Mouse (Mus musculus) thymus, postnatal 25 days (tissue): ENCODE data around the gene Gabarap.

Source experiments
- DNase-seq: peaks from one replicate; pipeline ENCODE4 v3.0.0; 2022

Gene Gabarap

DNA sequence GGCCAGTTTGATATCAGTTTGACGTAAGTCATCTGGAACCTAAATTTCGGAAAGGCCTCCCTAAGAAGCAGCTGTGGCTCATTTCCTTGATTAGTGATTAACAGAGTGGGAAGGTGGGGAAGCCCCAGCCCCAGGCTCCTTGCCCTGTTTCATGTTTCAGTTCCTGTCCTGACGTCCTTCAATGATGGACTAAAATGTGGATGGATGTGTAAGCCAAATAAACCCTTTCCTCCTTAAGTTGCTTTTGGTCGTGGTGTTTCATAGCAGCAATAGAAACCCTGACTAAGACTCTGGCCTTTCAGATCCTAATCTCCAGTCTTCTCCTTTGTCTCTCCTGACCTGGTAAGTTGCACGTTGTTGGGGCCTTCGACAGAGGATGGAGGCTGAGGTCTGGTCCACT, 20.7 kb upstream of the Gabarap start:
- DNase-seq = no peak

DNA sequence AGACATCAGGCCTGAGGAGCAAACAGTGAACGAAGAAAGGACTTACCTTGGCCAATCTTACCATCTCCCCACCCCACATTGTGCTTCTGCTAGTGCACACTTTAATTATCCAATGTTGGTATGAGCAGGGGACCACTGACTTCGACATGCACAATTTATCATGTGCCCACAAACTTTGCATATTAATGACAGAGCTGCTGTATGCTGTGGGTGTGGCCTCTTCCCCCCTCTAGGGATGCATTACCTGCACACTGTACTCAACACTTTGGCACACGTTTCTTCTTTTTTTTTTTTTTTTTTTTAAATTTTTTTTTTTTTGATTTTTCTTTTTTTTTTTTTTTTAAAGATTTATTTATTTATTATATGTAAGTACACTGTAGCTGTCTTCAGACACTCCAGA, 20.2 kb upstream of the Gabarap start:
- DNase-seq = no peak

DNA sequence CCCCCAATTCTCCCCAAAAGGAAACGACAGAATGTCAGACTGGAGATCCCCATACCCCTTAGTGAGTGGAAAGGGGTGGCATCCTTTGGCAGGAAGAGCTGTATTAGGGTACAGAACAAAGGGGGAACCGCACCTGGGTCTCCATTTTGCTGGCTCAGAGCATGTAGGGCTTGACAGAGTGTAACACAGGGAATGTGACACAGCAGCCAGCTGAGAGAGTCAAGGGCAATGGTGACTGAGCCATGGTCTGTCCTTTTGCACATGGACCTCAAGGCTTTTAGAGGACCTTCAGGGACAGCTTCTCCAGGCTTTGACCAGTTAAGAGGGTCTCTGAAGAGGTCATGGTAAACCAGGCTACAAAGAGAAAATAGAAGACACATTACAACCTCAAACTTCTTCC, 16.0 kb upstream of the Gabarap start:
- DNase-seq = no peak

DNA sequence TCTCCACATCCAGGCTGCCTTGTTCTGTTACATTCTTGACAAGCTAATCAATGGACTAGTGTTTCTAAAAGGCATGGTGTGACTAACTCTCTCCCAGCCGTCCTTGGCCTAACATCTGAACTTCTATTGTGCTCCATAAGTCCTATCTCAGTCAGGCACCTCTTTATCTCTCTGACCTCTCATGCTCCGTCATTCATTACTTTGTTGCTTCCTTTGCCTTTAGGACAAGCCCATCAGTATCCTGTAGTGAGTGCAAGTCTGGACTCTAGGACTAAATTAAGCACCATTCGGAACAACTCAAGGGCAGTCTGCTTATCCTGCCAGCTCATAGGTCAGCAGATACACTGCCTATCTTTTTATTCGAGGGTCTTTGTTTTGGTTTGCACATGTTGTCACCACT, 14.7 kb upstream of the Gabarap start:
- no peak for DNase-seq

DNA sequence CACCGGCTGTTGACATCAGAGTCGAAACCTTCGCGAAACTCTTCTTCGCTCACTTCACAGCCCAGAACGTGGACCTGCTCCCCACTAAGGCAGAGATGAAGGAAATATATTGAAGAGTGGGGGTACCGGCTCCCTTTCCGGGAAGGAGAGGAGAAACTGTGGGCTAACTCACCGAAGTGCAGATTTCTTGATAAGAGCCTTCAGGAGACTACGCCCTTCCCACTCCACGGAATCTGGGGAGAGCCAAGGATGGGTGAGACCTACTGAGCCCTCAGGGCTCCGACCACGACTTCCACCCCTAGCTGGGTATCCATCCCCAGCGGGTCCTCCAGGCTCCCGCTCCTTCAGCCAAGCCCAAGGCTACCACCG, 11.1 kb upstream of the Gabarap start:
- DNase-seq = no peak

DNA sequence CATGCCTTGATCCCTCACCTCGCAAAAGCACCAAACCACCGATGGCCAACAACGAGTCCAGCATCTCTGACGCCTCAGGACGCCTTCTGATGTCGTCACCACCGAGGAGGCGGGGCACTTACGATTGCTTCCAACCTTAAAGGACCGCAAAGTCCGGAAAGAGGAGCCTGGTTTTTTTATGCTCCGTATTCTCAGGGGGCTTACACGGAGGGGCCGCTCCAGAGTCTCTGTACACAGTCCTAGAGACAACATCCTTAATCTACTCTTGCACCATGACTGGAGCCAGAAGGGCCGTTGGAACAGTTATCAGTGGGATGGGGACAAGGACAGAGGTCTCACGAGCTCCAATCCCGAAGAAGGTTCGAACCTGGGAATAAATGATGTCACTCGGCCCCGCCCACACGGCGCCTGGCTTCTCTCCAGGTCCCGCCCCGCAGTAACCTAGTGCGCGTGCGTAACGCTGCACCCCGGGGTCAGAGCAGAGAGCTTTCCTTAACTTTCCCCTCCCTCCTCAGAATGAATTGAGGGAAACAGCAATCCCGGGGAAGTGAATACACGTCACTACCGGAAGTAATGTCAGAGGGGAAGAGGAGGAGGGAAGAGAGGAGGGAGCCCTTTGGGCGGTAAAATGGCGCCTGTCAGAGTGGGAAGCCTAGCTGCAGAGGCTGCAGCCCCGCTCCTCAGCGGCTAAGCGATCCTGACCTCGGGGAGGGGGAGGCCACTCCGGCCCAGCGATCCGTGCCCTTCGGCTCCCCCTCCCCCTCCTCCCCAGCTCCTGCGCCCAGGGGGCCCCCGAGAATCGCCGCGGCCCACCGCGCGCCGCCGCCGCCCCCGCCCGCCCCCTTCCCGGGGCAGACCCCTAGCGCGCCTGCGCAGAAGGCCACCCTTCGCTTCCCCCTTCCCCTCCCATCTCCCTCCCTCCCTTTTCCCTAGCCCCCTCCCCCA, 10.5 kb upstream of the Gabarap start:
- peak; percentile 92 for DNase-seq

DNA sequence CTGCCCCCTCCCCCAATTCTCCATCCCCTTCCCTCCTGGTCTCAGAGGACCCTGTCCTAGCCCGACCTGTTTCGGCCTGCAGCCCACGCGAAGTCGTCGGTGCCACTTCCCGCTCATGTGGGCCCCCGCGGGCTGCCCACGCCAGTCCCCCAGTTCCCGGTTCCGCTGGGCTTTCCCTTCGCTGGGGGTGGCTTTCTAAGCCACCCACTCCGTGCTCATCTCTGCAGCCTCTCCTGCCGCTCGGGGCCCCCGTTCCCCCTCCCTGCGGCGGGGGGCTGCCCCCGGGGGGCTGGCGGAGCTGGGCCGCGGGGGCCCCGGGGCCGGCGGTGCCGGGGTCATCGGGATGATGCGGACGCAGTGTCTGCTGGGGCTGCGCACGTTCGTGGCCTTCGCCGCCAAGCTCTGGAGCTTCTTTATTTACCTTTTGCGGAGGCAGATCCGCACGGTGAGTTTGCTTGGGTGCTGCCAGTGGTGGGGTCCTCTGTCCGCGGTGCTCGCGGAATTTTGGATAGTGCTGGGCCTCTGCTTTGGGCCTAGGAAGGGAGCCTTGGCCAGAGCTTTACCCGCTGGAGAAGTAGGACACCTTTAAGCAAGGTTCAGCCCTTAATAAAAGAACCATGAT, 9.7 kb upstream of the Gabarap start, which contains the start of gene Ctdnep1:
TSS of gene Ctdnep1 (plus strand) at position 16 of the 622 bp plus-strand sequence.
- no peak for DNase-seq

DNA sequence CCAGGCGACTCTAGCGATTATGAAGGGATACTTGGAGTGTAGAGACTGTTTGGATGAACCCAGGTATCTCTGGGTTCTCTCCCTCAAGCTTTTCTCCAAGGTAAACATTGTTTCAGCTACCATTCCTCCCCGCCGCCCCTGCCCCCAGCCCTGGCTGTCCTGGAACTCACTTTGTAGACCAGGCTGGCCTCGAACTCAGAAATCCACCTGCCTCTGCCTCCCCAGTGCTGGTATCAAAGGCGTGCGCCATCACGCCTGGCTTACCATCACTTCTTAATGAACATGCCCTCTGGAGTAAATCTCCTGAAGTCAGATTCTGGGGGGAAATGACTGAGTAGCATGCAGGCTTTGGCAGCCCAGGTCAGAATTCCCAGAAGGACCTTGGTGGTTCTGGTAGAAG, 8.7 kb upstream of the Gabarap start, which contains the start of gene Elp5:
TSS of gene Elp5 (minus strand) at position 293 of the 400 bp plus-strand sequence.
- DNase-seq = no peak

DNA sequence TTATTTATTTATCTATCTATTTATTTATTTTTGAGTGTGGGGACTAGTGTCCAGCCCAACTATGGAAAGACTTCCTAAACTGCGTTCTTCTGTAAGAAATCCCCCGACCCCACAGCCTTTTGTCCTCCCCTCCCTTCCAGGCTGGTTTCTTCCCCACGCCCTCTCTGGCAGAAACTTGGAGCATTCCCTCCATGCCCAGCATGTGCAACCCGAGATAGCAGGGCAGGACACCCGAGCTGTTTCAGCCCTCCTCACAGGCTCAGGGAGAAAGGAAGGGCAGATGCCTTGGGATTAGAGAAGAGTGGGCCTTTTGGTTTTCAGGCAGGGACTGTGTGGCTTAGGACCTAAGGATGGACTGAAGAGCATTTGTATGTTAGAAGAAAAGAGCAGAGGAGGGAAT, 8.1 kb upstream of the Gabarap start:
- no peak for DNase-seq

DNA sequence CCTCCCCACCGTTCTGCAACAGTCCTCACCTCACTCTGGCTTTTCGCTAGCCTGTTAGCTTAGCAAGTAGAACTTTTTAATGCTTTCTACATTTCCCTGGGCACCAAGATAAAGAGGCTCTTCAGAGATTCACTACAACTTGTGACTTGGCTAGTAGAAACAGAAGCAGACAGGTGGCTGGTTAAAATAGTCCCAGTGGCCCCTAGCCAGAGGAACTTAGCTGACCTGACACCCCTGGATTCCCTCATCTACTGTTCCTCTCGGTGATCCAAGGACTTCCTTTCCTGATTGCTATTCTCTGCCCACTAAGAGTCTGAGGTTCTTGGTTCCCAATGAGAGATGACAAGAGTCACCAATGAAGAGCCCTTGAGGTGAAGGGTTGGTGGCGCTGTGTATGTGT, 7.6 kb upstream of the Gabarap start:
- DNase-seq = no peak

DNA sequence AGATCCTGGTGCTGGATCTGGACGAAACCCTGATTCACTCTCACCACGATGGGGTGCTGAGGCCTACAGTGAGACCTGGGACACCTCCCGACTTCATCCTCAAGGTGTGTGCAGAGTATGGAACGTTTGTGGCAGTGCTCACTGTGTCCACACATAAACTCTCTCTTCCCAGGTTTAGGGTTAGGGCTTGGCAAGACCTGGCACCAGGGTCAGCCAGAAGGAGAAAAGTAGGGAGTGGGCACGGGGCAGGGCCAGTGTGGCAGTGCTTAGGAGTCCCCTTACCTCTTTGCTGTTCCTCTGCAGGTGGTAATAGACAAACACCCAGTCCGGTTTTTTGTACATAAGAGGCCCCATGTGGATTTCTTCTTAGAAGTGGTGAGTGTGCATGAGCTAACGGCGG, 6.5 kb upstream of the Gabarap start:
- DNase-seq = no peak

DNA sequence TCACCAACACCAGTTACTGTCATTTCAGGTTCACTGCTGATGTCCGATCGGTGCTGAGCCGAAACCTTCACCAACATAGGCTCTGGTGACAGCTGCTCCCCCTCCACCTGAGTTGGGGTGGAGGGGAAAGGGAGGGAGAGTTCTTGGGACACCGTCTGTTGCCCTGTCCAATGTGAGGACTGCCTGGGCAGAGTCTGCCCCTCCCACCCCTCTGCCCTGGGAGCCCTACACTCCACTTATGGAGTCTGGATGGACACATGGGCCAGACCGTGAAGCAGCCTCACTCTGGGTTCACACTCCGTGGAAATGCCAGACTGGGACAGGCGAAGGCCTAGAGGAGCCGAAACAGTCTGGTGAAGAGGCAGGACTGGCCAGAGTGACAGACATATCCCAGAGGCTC, 994 bp upstream of the Gabarap start:
- no peak for DNase-seq

DNA sequence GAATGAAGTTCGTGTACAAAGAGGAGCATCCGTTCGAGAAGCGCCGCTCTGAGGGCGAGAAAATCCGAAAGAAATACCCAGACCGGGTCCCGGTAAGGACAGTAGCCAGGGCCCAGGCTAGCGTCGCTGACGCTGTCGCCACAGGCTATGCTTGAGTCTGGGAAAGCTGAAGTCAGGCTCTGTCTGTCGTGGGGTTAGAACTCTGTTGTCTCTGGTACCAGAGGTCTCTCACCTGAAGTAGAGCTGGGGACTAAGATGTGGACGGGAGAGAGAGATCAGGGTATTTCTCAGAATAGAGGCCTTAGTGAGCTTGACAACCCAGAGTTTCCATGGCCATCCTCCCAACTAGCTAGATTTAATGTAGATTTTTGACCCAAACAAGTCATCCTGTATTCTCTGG, 768 bp downstream of the Gabarap start:
- DNase-seq = no peak

DNA sequence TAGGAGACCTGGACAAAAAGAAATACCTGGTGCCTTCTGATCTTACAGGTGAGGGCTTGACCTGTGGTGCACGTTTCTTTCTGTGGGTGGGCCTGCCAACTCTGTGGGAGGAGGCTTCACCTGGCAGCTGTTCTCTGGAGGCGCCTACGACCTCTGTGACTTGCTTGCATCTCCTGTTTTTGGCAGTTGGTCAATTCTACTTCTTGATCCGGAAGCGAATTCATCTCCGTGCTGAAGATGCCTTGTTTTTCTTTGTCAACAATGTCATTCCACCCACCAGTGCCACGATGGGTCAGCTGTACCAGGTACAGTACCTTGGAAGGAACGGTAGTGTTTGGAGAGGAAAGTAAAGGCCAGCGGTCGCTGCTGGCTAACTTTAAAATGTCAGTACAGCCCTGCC, 1.5 kb downstream of the Gabarap start:
- DNase-seq = no peak

DNA sequence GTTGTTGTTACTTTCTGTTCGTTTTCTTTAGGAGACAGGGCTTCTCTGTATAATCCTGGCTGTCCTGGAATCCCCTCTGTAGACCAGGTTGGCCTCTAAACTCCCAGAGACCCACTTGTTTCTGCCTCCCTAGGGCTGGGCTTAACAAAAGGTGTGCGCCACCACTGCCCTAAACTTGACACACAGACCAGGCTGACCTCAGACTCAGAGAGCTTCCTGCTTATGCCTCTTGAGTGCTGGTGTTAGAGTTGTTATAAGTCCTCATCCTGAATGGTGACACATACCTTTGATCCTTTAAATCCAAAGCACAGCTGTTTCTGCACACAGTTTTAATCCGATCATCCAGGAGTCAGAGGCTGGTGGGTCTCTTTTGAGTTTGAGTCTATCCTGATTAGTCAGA, 2.0 kb downstream of the Gabarap start:
- DNase-seq = no peak

DNA sequence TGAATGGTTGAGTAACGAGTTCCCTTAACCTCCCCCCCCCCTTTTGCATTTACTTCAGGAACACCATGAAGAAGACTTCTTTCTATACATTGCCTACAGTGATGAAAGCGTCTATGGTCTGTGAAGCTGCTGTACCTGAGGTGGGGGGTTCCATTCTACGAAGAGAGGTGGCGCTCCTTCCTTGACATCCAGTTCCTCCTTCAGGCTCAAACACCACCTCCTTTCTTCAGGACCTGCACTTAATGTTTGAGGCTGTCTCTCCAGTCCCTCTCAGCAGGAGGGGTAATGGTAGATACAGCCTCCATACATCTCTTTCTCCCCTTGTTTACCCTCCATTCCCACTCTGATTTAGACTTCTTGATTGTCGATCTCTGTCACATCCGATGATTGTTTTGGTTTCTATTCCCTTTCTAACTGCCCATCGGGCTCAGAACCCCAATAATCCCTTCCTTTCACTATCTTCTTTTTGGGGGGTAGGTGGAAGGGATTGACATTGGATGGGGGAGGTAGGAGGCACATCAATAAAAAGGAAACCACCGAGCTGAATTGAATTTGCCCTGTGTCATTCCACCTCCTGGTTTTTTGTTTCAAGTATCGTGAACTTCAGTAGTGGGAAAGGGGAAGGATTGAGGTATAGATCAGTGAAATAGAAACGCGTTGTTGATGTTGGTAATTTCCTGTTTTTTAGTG, 3.6 kb downstream of the Gabarap start:
- no peak for DNase-seq

DNA sequence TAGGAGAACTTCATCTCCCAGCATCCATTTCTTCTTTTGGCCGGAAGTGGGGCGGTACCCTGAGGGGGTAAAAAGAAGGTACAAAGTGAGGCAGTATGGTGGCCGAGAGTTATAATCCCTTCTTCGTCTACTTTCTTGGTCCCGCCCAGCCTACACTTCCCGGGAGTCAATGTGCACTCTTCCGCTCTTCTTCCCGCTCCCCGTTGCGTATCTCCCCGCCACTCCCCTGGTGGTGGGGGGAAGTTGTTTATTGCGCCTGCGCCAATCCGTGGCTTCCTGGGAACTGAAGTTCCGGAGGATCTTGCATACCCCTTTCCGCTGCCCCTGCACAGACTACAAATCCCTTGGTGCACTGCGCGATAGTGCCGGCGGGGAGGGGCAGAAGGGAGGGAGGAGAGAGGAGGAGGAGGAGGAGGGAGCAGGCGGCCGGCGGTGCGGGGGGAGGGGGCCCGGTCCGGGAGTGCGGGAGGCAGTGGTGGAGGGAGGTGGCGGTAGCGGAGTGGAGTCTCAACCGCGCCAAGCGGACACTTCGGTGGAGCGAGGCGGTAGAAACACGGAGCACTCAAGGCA, 4.5 kb downstream of the Gabarap start, which contains the start of gene Phf23:
TSS of gene Phf23 (plus strand) at position 387 of the 570 bp plus-strand sequence.
- DNase-seq = peak; percentile 97

DNA sequence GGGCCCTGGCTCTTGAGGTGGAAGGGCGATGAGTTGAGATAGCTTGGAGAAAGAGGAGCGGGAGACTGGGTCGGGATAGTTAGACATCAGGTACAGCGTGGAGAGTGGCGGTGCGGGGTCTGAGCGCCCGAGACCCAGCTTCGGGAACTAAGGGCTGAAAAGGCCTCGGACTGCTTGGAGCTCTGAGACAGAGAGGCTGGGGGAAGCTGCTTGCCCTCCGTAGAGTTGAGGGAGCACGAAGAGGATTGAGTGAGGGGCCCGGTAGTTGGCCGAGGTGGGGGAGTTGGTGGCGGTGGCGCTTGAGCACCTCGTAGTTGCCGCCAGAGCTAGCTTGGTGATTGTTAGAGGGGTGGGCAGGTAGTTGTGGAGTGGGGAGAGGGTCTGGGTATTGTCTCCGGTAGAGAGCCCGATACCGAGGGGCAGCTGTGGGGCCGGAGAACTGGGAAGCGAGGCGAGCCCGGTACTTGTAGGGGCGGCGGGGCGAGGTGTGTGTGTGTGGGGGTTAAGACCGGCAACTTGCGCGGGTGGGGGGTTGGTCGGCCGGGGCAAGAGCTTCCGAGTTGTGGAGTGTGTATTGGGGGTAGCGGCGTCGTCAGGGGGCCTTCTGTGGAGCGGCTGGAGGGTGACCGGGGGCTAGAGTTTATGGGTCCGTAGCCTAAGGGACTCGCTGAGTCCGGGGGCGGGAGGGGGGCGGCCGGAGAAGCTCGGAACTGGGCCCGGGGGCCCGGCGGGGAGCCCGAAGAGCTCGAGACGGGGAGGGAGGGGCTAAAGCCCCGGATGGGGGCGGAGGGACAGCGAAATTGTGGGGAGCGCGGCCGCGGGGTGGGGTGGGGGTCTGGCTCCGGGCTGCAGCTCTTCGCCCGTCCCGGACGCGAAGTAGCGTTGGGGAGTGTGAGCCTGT, 5.5 kb downstream of the Gabarap start:
- peak; percentile 76 for DNase-seq

DNA sequence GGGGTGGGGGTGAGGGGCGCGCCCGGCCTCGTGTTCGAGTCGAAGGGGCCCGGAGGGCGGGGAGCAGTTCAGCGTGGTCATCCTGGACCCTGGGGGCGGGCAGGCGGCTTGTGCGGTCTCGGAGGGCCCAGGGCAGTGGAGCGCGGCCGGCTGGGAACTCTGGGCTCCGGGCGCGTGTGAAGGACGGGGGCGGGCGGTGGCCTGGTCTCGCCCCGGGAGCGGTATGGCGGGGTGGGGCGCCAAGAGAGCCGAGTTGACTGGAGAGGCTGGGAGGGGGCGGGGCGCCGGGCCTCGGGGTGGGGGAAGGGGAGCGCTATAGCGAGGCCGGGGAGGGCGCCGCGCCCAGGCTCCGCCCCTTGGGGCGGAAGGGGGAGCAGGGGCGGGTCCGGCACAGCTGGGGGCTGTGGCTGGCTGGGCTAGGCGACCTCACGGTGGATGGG, 6.1 kb downstream of the Gabarap start:
- peak; percentile 91 for DNase-seq

DNA sequence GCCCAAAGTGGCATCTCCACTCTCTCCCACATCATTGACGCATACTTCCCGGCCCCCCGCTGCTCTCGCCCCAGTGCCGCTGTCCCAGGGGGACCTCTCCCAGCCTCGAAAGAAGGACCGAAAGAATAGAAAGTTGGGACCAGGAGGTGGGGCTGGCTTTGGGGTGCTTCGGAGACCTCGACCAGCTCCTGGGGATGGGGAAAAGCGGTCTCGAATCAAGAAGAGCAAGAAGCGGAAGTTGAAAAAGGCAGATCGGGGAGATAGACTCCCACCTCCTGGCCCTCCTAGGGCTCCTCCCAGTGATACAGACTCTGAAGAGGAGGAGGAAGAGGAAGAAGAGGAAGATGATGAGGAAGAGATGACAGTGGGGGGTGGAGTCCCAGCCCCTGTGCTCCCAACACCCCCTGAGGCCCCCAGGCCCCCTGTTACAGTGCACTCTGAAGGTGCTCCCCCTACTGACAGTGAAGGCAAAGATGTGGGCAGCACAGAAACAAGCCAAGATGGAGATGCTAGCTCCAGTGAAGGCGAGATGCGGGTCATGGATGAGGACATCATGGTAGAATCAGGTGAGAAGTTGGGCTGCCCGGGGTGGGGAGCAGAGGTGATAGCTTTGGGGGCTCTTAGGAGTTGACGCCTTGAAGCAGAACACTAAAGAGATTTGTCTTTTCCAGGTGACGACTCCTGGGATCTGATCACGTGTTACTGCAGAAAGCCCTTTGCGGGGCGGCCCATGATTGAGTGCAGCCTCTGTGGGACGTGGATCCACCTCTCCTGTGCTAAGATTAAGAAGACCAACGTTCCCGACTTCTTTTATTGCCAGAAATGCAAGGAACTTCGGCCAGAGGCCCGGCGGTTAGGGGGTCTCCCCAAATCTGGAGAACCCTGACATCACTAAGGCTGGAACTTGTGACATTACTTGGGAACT, 7.9 kb downstream of the Gabarap start:
- peak; percentile 30 for DNase-seq

DNA sequence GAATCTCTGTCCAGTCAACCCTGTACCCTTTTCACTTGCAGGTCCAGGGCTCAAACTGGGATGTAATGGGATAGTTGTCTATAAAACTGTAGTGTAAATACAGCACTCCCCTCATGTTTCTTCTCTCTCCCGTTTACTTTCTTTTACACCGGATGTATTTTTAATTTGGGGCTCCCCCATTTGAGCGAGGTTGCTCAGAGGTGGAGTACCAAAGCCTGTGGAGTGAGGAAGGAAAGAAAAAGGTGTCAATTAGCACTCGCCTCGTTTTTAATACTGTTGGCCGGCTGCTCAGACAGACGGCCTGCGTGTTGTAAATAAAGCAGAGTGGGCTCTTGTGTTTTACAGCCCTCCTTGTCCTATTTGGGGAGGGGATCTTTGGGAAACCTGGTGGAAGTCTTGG, 8.7 kb downstream of the Gabarap start:
- DNase-seq = no peak
